8 mouse cellular contexts compared by ENCODE assay signal in the genomic region with DNA sequence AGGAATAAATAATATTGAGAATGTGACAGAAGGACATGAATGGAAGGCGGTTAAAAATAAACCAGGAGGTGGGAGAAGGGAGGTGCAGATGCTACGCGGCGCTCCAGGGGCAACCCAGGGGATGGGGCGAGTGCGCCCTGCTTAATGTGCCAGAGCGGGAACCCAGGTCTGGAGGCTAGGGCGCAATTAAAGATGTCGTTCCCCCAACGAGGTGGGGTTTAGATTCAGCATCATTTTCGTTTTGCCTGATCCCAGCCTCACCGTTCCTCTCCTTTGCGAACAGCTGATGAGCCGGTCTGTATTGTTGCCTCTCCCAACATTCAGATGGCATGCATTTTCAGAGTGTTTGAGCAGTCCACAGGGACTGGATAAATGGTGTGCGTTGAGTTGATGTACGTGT. TPM values are rescaled to one million over a fixed set of nuclear protein-coding genes. Genes with fewer than 3 reads are reported as not detected.
A peak's percentile ranks its signal among the peaks of the same experiment; 100 is the strongest.
DNase-seq lines count a peak whose midpoint lies in the region; ATAC-seq and TF ChIP-seq lines count a peak whose summit lies in the region.

No protein-coding gene starts in this region.

- TF ChIP-seq POLR2A in limb, embryonic 14.5 days (IDR thresholded peaks at IDR 0.05; ENCODE audit: borderline replicate concordance, extremely low read depth, insufficient read depth, insufficient read length): no peak

- no peaks in the 10 kb centered on the region for H3K9me3 ChIP-seq in heart, embryonic 13.5 days
- H3K9me3 ChIP-seq in heart, embryonic 15.5 days (replicated peaks): no peaks in the 10 kb centered on the region
- H3K9me3 ChIP-seq in limb, embryonic 14.5 days (ENCODE audit: control insufficient read depth, low read length): no peaks in the 10 kb centered on the region
- H3K9me3 ChIP-seq in stomach, embryonic 16.5 days (replicated peaks; ENCODE audit: control insufficient read depth, low read length): no peaks in the 10 kb centered on the region
- H3K9me3 ChIP-seq in lung, postnatal 0 days (ENCODE audit: low read length): no peaks in the 10 kb centered on the region

- 4% methylated on average over 16 of the region's 16 CpGs for WGBS in heart, embryonic 13.5 days
- 2% methylated on average over 16 of the region's 16 CpGs for WGBS in heart, embryonic 15.5 days
- 4% methylated on average over 16 of the region's 16 CpGs for WGBS in limb, embryonic 14.5 days
- 3% methylated on average over 16 of the region's 16 CpGs for WGBS in stomach, embryonic 16.5 days
- 3% methylated on average over 16 of the region's 16 CpGs for WGBS in lung, postnatal 0 days

- H3K27me3 ChIP-seq in heart, embryonic 13.5 days (replicated peaks): peaks cover 10% of the 10 kb centered on the region
- H3K27me3 ChIP-seq in heart, embryonic 15.5 days: no peaks in the 10 kb centered on the region
- H3K27me3 ChIP-seq in limb, embryonic 14.5 days (ENCODE audit: control insufficient read depth, insufficient read depth, low read length): peaks cover 7% of the 10 kb centered on the region
- H3K27me3 ChIP-seq in stomach, embryonic 16.5 days (ENCODE audit: control insufficient read depth, insufficient read depth, low read length): 0 out of 2 replicates have a peak, but pooled peaks cover 10% of the 10 kb centered on the region
- H3K27me3 ChIP-seq in lung, postnatal 0 days (replicated peaks; ENCODE audit: insufficient read depth, low read length): no peaks in the 10 kb centered on the region

- peaks cover 22% of the 10 kb centered on the region for H3K36me3 ChIP-seq in heart, embryonic 13.5 days
- H3K36me3 ChIP-seq in heart, embryonic 15.5 days: 0 out of 2 replicates have a peak, but pooled peaks cover 3% of the 10 kb centered on the region
- H3K36me3 ChIP-seq in limb, embryonic 14.5 days (ENCODE audit: control insufficient read depth, insufficient read depth, low read length): no peaks in the 10 kb centered on the region
- no peaks in the 10 kb centered on the region for H3K36me3 ChIP-seq in stomach, embryonic 16.5 days (ENCODE audit: control insufficient read depth, insufficient read depth, low read length)
- no peaks in the 10 kb centered on the region for H3K36me3 ChIP-seq in lung, postnatal 0 days (ENCODE audit: insufficient read depth, low read length)

- DNase-seq in heart, adult 18-20 months: no peak
- DNase-seq in brain, adult 2 months (ENCODE audit: low read depth, low spot score): peak; percentile 66
- no peak for DNase-seq in limb, embryonic 14.5 days (ENCODE audit: low spot score)
- no peak for DNase-seq in urinary bladder, postnatal 4 days (ENCODE audit: low spot score in 2 of 2)
- DNase-seq in lung, postnatal 0 days (ENCODE audit: low spot score): no peak

- TF ChIP-seq CTCF in lung, postnatal 0 days (IDR thresholded peaks at IDR 0.05): no peak

- peak overlapping the region; percentile 66 for H3K4me3 ChIP-seq in heart, embryonic 13.5 days
- peak overlapping the region; percentile 60 for H3K4me3 ChIP-seq in heart, embryonic 15.5 days
- peak overlapping the region; percentile 40 for H3K4me3 ChIP-seq in limb, embryonic 14.5 days (replicated peaks; ENCODE audit: low read length)
- H3K4me3 ChIP-seq in stomach, embryonic 16.5 days (replicated peaks; ENCODE audit: low read length): peak overlapping the region; percentile 44
- no peak overlapping the region for H3K4me3 ChIP-seq in lung, postnatal 0 days (ENCODE audit: low read depth, low read length)

- TF ChIP-seq EP300 in lung, postnatal 0 days (IDR thresholded peaks at IDR 0.05): no peak

- H3K4me1 ChIP-seq in heart, embryonic 13.5 days: 0 out of 2 replicates have a peak, but pooled peaks cover 13% of the 10 kb centered on the region
- H3K4me1 ChIP-seq in heart, embryonic 15.5 days (replicated peaks): 0 out of 2 replicates have a peak, but pooled peaks cover 4% of the 10 kb centered on the region
- H3K4me1 ChIP-seq in limb, embryonic 14.5 days (ENCODE audit: control insufficient read depth, insufficient read depth, low read length): peaks cover 7% of the 10 kb centered on the region; the same call in 1 of the 2 replicates
- H3K4me1 ChIP-seq in stomach, embryonic 16.5 days (ENCODE audit: control insufficient read depth, insufficient read depth, low read length): no peaks in the 10 kb centered on the region; the same call in 1 of the 2 replicates
- H3K4me1 ChIP-seq in lung, postnatal 0 days (ENCODE audit: insufficient read depth, low read depth, low read length): no peaks in the 10 kb centered on the region; the same call in 1 of the 2 replicates

- H3K9ac ChIP-seq in heart, embryonic 13.5 days: peak overlapping the region; percentile 83
- H3K9ac ChIP-seq in heart, embryonic 15.5 days: peak overlapping the region; percentile 54; the same call in 1 of the 2 replicates
- H3K9ac ChIP-seq in limb, embryonic 14.5 days (ENCODE audit: low read depth, low read length, severe bottlenecking): peak overlapping the region; percentile 28; the same call in 1 of the 2 replicates
- no peak overlapping the region for H3K9ac ChIP-seq in stomach, embryonic 16.5 days (ENCODE audit: low read length)
- H3K9ac ChIP-seq in lung, postnatal 0 days (replicated peaks; ENCODE audit: low read depth): no peak overlapping the region

- peak overlapping the region; percentile 64 for H3K27ac ChIP-seq in heart, embryonic 13.5 days (replicated peaks)
- H3K27ac ChIP-seq in heart, embryonic 15.5 days: peak overlapping the region; percentile 69
- no peak overlapping the region for H3K27ac ChIP-seq in limb, embryonic 14.5 days (replicated peaks; ENCODE audit: low read depth, low read length)
- no peak overlapping the region for H3K27ac ChIP-seq in stomach, embryonic 16.5 days (ENCODE audit: low read length)
- H3K27ac ChIP-seq in lung, postnatal 0 days (ENCODE audit: low read length): no peak overlapping the region

- ATAC-seq in heart, embryonic 13.5 days (ENCODE audit: extremely low read depth, insufficient number of reproducible peaks, low FRiP score, low TSS enrichment): no peak
- ATAC-seq in heart, embryonic 15.5 days (replicated peaks; ENCODE audit: insufficient number of reproducible peaks, insufficient read depth, low FRiP score, low read depth): 0 out of 2 replicates have a peak, but pooled peaks have one; percentile 45
- ATAC-seq in limb, embryonic 14.5 days (ENCODE audit: low FRiP score, low read depth): no peak
- no peak for ATAC-seq in stomach, embryonic 16.5 days (ENCODE audit: insufficient read depth, low FRiP score)
- ATAC-seq in lung, postnatal 0 days: no peak

- peak overlapping the region; percentile 71 for H3K4me2 ChIP-seq in heart, embryonic 13.5 days
- peak overlapping the region; percentile 69 for H3K4me2 ChIP-seq in heart, embryonic 15.5 days
- H3K4me2 ChIP-seq in limb, embryonic 14.5 days (replicated peaks; ENCODE audit: low read depth, low read length, severe bottlenecking): peak overlapping the region; percentile 75
- peak overlapping the region; percentile 75 for H3K4me2 ChIP-seq in stomach, embryonic 16.5 days (ENCODE audit: low read depth, low read length)
- H3K4me2 ChIP-seq in lung, postnatal 0 days (replicated peaks; ENCODE audit: low read depth, low read length): no peak overlapping the region

RNA-seq across cellular contexts. Expression of a gene that starts 0.7 kb away (rescaled TPM):
- 6.6 and 6.8 TPM in 2 replicates for polyA plus RNA-seq in heart, embryonic 13.5 days (2015; fragmentation: Nextera tagmentation; extraction: Ambion mirVana)
- under 1 TPM; 0.79 to 0.80 TPM for total RNA-seq in heart, adult 18-20 months (2021)
- polyA plus RNA-seq in heart, embryonic 15.5 days (2015; fragmentation: Nextera tagmentation; extraction: Ambion mirVana): 5.0 and 6.6 TPM in 2 replicates
- polyA plus RNA-seq in limb, embryonic 14.5 days (2012; rRNA removed): 0.80 and 1.7 TPM in 2 replicates
- 1.1 and 1.7 TPM in 2 replicates for polyA plus RNA-seq in limb, embryonic 14.5 days (2014; fragmentation: Nextera tagmentation; extraction: Ambion mirVana)
- polyA plus RNA-seq in stomach, embryonic 16.5 days (2015; fragmentation: Nextera tagmentation; extraction: Ambion mirVana): 0.81 and 0.97 TPM in 2 replicates
- polyA plus RNA-seq in lung, postnatal 0 days (2015; fragmentation: Nextera tagmentation; extraction: Ambion mirVana): 0.25 and 0.30 TPM in 2 replicates

Comparison
In these comparisons a context has a peak if more than half of its experiments do, and no peak if none do; other contexts are left out.
1. H3K27ac ChIP-seq: peak in heart, embryonic 13.5 days (single experiment) and heart, embryonic 15.5 days (single experiment); none in limb, embryonic 14.5 days (single experiment), stomach, embryonic 16.5 days (single experiment) and lung, postnatal 0 days (single experiment).
2. H3K9ac ChIP-seq: peak in heart, embryonic 13.5 days (single experiment), heart, embryonic 15.5 days (single experiment) and limb, embryonic 14.5 days (single experiment); none in stomach, embryonic 16.5 days (single experiment) and lung, postnatal 0 days (single experiment).